Mouse (Mus musculus) G1E-ER4 (cell line): ENCODE results near the gene Spata2l. TPM values are rescaled to one million over a fixed set of nuclear protein-coding genes. Genes with fewer than 3 reads are reported as not detected.

Experiments
- GATA1 ChIP-seq: IDR thresholded peaks from one replicate; pipeline ENCODE4 v1.8.0; 2012; ENCODE audit warnings: low read length, inconsistent platforms
- polyA plus RNA-seq: library from polyadenylated mRNA; stranded (reverse); fragments of >175 nt; gene quantifications from 2 replicates; pipeline ENCODE4 v1.2.3, GENCODE M21; 2012

Gene Spata2l
- polyA plus RNA-seq, 1 experiment: 4.9 TPM

- no peak for TF ChIP-seq GATA1
These were observed 17.5 kb upstream of the Spata2l start for GRCm38 (mm10) chr8:123253451-123254098.

DNA sequence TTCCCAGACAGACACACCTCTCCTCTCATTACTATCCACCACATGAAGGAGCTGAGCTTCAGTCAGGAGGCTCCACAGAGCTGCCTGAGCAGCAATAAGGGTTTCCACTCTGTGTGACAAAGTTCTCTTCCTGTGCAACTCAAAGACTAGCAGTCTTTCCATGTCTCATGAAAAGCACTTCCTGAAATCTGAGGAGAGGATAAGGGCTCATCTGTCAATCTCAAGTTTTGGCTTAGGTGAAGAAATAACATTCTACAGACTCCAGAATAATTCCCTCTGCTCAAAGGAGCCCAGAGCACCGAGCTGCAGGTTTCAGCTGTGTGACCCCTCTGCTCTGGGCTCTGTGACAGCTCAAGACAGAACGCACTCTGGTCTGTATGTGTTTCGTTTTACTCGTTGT, 16.9 kb upstream of the Spata2l start:
- no peak for TF ChIP-seq GATA1

DNA sequence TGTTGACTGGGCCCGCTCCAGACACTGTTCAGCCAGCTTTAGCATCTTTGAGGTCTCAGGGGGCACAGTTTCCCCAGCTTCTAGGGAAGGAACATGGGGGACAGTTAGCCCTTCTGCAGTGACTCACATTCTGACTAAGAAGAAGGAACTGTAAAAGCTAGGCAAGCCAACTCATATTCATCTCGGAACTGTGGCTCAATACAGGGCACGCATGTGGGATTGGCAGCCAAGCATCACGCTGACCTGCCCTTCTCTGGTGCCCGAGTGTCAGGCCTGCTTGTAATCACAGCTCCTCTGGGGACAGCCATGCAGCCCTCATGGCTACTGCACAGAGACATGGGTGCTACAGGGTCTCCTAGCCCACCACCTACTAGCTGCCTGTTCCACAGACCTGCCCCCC, 14.9 kb upstream of the Spata2l start:
- TF ChIP-seq GATA1: no peak

DNA sequence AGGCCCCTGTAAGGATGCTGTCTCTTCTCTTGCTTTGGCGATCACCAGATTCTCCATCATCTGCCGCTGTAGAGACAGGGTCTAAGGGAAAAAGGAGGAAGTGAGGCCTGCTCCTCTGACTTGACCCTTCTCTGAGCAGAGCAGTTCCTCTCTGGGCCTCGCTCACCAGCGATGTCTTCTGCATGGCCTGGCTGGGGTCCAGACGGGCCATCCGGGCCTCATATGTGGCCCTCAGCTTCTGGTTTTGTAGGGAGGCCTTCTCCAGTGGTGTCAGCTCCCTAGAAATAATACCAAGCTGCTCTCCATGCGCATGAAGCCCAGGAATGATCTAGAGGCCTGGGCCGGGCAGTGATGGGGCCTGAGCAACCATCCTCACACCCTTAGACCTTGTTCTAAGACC, 12.6 kb upstream of the Spata2l start:
- no peak for TF ChIP-seq GATA1

DNA sequence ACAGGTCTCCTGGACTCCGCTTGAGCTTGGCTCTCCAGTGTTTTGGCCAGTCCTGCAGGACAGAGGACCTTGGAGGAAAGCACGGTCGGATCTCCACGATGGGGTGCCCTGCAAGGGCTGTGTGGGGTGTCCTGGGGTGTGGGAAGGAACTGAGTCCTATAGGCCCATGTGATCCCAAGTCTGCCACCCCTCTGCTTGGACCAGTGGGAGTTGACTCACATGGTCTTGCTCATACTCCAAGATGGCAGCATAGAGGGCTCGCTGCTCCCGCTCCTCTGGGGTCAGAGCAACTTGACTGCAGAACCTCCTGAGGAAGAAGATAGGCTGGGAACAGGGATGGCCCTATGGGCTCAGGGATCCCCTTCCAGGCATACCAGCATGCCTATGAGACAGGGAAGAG, 11.7 kb upstream of the Spata2l start:
- TF ChIP-seq GATA1: no peak

DNA sequence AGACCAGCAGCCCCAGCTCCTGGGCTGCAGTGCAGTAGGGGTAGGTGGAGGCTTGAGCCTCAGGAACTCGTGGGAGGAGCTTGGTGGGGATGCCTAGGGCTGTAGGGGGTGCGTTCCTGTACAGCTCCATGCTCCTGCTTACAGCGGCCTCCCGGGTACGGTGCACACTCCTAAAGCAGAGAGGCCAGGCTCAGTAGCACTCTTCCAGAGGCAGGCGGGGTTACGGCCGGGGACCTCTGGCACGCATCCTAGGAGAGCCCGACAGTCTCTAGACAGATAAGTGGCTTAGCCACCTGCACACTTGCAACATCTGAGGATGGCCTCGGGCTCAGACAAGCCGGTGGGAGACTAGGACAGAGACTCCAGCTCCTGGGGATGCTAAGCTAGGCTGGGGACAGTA, 9.5 kb upstream of the Spata2l start:
- no peak for TF ChIP-seq GATA1

GRCm38 (mm10) chr8:123244382-123244781, 8.3 kb upstream of the Spata2l start:
- TF ChIP-seq GATA1: no peak

GRCm38 (mm10) chr8:123243053-123243452, 7.0 kb upstream of the Spata2l start:
- no peak for TF ChIP-seq GATA1

DNA sequence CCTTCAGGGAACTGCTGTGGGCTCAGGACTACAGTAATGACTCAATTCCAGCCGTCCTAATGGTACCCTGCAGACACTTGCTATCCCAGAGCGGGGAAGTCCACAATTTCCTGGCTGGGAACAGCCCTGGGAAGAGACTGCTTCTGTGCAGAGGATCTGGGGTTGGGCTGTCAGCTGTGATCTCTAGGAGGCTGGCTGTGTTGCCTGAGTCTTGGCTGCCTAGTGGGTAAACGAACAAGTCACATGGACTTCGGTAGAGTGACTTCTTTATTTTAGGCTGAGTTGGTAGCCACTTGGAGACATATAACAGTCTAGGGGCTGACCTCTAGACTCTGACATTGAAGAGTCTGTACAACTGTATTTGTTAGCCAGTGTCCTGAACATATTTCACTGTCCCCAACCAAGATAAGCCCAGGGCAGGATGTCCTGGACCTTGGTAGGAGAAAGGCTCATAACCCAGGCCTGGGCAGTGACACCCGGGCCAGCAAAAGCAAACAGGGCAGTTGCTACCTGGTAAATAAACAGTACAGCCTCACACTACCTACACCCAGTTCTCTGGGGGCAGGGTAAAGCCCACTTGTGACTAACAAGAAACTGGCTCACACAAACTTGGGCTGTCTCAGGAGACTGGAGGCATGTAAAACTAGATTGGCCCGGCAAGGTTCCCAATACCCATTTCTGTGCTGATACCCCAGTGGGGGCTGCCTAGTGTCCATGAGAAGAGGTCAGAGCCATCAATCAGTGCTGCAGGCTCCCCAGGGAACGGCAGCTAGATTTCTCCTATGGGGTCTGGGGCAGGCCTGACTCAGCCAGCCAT, 6.3 kb upstream of the Spata2l start:
- no peak for TF ChIP-seq GATA1

- no peak for TF ChIP-seq GATA1
These were observed 3.4 kb upstream of the Spata2l start for GRCm38 (mm10) chr8:123239398-123239797.

DNA sequence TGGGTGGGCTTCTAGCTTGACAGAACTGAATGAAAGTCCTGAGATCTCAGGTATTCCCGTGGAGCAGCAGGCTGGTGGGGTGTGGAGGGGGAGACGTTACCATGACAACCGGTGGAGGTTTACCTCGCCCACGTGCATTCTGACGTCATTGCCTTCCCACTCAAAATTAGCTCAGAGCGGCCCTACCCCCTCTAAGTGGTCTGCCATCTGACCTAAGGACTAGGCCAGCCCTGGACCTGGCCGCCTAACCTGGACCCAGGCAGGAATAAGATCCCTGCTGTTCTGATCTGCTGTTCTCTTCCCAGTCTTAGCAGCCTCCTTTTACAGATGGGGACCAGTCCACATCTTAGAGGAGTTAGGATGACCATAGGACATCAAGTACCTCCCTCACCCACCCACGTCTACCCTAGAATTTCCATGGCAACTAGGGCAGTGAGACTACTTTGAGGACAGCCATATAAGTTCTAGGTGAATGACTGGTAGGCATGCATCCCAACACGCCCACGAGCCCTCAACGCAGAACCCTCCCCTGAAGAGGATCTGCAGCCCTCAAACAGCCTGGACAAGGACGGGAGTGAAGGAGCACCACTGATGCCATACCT, 1.0 kb downstream of the Spata2l start:
- TF ChIP-seq GATA1: no peak

DNA sequence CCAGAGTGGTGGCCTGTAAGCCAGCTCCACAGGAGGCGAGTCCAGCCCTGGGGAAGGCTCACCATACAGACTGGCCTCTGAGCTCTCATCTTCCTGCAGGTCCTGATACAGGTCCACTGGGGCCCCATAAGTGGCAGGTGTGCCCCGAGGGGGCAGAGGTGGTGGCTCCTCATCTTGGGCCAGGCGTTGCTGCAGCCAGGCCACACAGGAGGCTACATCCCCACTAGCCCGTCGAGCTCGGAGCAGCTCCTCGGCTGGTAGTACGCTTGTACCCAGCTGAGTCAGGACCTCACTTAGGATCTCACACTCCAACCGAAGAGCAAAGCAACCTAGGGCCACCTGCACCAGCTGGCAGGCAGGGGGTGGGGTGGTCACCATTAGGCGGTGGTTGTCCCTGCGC, 2.3 kb downstream of the Spata2l start:
- no peak for TF ChIP-seq GATA1

DNA sequence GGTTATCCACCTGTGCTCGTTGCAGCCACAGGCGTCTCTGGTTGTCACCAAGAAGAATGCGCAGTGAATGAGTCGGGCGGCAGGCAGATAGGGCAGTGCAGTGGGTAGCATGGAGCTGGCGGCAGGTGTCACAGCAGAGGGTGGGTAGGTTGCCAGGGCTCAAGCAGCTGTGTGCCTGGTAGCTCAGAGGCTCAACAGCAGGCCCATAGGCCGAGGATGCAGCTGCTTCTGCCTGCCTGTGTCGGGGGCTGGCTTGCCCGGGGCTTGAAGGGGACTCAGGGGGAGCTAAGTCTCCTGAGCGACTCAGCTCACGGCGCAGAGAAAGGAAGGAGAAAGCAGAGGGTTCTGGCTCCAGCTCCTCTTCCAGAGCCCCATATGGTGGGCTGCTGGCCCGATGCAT, 2.7 kb downstream of the Spata2l start:
- TF ChIP-seq GATA1: no peak

DNA sequence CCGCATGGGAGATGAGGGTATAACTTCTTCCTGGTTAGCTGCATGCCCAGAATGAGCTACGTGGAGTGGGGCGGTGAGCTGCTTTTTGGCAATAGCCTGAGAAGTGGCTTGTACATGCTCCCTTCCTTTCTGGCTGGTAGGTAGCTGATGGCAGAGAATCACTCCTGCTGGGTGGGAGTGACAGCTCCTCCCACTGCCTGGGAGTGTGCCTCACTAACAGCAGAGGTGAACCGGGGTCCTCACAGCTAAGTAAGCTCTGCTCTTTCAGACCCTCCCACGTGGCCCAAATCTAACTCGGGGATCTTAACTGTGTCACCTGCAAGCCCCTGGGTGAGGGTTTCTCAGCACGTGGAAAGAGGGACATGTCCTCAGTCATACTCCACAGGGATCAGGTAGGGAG, 3.5 kb downstream of the Spata2l start:
- TF ChIP-seq GATA1: no peak

- no peak for TF ChIP-seq GATA1
These were observed 4.3 kb downstream of the Spata2l start for GRCm38 (mm10) chr8:123231742-123232141.

DNA sequence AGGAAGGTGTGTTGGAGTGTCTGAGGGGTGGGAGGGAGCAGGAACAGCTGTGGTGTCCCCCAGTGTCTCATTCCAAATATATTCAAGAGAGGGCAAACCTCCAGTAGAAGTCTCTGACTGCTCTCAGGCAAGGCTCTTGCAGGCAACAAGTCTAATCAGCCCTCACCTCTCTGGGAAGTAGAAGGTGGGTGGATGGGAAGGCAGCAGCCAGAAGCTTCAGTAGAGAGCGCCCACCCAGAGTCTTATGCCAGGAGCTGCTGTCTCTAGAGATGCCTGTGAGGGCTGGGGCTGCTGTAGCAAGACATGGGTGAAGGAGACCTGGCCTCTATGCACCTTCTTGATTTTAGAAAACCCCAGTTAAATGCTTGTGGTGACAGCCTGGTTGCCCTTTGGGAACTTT, 7.6 kb downstream of the Spata2l start:
- TF ChIP-seq GATA1: no peak

DNA sequence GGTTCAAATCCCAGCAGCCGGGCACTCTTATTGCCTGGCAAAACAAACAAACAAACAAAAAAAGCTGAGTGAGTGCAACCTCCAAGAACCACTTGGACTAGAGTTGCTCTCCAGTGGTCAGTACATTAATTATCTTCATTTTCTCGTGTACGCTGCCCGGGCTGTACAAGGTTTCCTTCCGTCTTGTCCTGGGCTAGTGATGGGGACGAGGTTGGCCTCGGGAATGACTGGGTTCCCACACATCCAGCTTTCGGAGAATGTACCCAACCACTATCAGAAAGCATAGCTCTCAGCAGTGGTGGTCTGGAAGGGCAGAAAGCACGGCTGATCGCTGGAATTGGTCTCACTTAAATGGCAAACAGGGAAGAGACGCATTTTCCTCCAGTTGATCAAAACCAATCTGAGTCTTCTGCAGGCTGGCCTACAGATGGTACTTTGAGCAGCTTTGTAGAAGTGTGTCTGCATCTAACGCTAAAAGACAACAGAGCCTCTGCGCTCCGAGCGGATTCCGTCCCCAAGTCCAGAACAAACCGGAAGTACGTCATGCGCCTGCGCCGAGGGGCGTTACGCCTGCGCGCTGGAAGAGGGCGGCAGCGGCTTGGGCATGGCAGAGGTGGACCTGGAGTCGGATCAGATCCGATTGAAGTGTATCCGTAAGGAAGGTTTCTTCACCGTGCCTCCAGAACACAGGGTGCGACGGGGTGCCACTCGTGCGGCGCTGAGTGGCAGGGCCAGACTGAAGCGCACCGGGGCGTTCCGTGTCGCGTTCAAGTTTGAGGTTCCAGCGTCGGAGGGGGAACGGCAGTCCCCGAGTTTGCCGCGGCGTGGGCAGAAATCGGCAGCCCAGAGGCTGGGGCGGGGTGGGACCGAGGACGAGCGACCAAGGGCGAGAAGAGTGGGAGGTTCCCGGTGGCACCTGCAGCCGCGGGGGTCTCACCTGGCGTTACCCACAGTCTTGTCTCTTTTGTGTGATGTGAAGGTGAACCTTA, 11.5 kb downstream of the Spata2l start, which contains the start of gene Cdk10:
Cdk10 (plus strand) TSS at position 565 of the 989 bp plus-strand sequence.
- TF ChIP-seq GATA1: no peak
